Mouse (Mus musculus) kidney, adult 8-10 months (tissue): ENCODE results near the gene Twist2.

Source experiments
- DNase-seq, 2 experiments: peaks; one replicate each; pipeline ENCODE4 v3.0.0; 2022

Gene Twist2

DNA sequence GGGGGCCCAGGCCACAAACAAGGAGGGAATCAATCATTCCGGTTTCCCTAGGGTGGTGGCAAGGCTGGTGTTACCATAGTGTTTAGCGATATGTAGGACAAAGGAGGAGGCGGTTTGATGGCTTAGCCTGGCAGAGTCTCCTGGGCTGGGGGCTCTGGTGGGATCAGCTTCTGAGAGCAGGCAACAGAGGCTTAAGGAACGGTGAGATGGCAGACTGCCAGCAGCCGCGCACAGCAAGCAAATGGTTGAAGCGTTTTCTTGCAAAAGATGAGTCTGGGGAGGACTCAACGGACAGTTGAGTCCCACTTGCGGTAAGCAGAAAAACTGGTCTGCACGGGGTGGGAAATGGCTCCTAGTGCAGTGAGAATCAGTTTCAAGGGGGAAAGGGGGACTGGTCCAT is 19.3 kb downstream of the Twist2 start:
- no peak for DNase-seq

DNA sequence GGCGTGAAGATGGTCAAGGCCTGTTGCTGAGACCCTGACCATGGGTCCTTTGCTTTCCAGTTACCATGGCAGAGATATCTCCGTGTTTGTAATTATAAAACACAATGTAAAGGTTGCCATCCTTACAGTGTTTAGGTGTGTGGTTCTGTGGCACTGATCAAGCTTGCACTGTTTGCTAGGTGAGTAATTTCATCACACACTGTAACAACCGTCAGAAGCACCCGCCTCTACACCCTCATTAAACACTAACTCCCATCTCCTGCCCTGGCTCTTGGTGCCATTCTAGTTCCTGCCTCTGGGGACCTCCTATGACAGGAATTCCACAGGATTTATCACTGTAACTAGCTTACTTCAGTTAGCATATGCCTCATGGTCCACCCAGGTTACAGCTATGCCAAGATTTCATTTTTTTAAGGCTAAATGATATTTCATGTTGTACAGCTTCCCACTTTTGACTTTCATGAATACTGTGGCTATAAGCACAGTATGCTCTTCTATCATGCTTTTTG is 21.1 kb downstream of the Twist2 start:
- no peak for DNase-seq

DNA sequence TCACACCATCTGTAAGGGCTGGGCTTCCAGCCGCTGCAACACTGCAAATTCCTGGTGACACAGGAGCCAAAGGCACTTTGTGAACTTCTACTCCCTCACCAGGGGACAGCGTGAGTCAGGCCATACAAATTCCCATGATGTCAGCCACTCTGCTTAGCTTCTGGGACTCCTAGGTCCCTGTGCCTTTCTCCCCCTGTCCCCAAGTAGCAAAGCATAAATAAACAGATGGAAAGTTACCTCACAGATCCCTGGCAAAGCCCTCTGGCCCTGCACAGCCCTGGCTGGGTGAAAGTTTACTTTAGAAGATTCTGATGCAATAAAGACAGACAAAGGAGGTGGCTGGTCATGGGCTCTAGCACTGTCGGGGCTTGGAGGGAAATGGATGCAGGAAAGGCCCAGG is 22.3 kb downstream of the Twist2 start:
- no peak for DNase-seq

DNA sequence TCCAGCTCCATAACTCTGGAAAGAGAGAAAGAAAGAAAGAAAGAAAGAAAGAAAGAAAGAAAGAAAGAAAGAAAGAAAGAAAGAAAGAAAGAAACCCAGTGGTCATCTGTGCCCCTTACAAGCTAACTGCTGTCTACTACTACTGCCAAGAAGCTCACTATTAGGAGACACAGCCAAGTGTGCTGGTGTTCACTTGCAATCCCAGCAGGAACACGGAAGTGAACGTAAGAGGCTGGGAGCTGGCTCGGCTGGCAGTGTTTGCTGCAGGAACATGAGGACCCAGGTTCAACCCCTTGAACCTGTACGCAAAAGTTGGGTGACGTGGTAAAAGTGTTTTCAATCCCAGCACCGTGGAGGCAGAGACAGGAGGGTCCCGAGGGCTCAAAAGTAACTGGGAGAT is 22.7 kb downstream of the Twist2 start:
- no peak for DNase-seq

DNA sequence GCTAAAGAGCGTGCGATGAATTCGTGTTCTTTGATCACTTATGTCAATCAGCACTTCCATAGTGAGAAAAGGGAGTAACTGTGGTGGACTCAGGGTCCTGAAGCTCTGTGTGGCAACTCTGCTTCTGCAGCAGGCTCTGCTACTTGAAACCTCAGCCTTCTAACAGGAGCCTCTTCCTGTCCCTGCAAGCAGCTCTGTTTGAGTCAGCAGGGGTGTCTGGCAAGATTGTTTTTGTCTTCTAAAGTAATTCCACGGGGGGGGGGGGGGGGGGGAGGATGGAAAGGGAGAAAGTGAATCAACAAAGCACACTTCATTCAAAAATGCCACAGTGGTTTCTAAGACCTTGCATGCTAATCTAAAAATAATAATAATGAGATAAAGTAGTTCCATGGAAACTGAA is 24.0 kb downstream of the Twist2 start:
- no peak for DNase-seq

DNA sequence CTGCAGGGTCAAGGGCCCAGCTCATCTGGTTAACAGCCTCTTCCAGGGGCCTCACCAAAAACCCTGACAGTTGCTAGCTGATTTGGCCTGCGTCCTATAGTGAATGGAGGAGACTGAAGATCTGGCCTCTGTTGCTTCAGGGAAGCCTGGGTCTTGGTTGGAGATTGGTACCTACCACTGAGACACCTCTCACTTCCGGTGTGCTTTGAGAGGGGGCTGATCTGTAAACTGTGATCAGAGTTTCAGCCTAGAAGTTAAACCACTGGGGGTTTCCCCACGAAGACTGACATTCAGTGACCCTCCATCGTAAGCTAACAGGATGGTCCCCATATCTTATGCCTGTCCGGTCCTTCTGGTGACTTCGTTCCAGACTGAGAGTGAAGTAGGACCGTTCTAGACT is 30.7 kb downstream of the Twist2 start:
- no peak for DNase-seq

DNA sequence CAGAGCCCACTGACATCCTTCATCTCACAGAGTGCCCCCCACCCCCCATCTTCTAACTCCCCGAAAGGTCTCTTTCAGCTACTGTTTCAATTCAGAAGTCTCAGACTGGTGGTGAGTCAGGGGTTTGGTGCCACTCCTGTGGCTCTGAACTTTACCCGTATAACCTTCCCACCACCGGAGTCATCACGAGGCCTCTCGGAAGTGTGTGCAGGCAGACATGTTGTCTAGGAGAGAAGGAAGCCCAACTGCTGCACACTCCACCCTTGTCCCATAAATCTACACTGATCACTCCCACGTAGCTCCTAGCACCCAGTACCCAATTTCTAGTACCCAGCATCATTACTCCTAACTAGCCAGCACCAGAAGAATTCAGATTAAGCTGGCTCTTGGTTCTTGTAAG is 38.3 kb downstream of the Twist2 start:
- no peak for DNase-seq

DNA sequence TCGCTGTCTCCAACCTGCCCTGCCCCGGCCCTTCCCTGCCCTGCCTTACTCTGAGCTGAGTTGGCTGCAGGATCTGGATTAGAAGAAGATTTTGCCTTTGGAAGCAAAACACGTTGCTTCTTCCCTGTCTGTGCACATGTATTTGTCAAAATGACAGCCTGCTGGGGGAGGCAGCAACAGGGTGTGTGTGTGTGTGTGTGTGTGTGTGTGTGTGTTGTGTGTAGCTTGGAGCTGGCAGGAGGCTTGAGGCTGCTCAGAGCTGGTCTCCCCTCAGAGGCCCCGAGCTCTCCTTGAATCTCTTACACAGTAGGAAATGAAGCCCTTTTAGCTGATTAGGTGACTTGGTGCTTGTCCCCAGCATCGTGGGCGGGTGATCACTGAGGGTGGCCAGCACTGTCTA is 38.7 kb downstream of the Twist2 start:
- DNase-seq = no peak

DNA sequence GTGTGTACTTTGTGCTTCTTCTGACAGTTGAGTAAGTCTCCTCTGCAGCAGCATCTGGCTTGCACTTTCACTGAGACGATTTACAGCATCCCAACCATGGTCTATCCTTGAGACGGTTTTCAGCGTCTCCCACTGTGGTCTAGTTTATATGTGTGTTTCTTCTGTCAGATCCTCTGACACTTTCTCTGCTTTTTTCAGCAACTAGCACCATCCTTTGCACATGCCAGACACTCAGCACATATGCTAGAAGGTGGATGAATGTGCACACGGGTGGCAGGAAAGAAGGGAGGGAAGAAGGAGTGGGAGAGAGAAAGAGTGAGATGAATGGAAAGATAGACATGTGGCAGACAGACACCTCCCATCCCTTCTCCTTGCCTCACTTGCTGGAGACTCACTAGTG is 43.0 kb downstream of the Twist2 start:
- DNase-seq = no peak

DNA sequence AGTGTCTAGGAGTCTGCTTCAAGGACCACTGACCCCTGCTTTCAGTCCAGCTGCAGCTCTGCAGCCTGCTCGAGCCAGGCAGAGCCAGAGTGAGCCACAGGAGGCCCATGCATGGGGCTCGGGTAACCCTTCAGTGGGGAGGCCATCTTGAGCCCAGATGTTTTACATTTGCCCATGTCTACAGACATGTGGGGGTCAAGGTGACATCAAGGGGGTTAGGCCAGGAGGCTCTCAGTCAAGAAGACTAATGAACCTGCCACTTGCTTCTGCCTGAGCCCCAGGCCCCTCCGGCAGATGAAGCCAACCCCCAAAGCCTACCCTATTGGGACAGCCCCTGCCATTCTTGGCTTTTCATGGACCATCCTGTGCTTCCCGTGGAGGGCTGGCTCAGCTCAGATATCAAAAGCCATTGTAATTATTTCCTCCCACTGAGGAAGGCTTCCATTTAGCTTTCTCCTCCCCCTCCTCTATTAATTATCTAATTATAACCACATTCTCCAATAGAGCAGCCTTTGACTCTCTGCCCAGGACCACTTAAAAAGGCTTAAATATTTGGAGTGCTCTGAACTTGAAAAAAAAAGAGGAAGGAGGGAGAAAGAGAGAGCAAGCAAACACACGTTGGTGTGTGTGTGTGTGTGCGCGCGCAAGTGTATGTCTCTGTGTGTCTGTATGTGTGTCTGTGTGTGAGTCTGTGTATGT is 43.6 kb downstream of the Twist2 start:
- DNase-seq = no peak

DNA sequence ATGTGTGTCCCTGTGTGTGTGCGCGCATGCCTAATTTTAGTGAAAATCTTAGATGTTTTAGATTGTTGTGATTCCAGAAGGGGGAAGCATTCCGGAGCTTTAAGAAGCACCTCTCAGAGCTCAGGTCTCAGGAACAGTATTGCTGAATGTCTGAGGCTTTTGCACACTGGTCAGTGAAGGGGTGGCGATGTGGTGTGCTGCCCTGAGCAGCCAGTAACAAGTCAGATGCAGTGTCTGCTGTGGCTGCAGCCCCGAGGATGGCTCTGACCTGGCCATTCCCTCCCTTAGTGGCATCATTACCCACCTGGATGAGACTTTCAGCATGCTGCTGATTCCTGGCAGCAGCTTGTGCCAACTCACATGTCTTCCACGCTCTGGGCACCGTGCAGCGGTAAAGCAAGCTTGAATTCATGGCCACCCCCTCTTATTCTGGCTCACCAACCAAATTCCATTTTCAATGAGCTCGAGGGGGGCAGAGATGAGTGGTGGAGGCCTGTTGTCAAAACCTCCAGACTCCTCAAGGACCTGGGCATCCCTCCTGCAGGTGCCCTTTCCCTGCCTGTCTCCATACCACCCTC is 44.2 kb downstream of the Twist2 start:
- no peak for DNase-seq

DNA sequence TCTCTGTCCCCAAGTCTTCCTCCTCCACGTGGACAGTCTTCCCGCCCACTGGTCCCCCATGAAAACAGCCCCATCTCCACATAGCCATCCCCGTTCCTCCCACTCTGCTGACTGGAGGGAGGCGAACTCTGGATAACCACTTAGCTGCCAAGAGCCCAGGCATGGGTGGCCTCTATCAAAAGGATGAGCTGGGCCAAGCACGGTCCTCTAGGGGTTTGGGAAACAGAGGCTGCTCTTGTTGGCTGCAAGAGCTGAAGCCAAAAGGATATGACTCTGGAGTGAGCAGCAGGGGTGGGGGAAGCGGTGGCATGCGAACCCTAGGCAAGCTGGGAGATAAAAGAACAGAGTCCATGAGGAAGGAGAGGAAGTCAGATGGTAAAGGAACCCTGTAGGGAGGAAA is 50.0 kb downstream of the Twist2 start:
- no peak for DNase-seq

DNA sequence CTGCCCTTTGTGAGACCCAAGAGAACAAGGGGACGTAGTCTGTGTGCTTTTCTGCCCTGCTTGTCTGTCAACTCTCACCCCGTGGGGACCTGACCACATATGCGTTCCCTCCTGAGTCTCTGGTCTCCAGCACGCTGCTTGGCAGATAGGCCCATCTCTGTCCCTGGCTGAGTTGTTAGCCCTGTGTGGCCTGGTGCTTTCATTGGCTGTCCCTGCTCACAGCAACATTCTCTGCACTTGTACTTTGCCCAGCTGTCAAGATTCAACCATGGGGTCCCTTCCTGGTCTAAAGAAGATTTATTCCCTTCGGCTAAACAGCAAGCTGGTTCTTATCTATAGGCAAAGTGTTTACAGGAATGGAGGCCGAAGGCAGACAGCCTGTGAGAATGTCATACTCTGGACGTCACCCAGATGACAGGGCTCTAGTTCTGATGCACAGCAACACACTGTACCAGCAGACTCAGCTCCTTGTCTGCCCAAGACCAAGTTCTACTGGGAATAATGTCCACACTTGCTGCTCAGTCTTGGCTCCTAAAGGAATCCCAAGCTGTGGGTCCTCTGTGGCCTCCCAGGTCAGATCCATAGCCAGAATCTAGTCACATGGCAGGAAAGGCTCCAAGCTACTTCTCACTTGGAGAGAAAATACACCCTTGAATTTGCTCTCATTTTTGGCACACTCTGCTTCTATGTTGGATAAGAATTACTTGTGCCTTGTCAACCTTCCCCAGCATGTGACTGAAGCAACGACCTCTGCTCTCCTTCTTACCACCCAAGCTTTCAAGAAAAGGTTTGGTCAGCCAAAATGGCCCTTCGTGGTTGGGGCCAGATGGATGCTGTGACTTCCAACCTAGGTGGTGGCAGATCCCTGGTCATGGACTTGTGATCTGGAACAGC is 55.8 kb downstream of the Twist2 start:
- no peak for DNase-seq

DNA sequence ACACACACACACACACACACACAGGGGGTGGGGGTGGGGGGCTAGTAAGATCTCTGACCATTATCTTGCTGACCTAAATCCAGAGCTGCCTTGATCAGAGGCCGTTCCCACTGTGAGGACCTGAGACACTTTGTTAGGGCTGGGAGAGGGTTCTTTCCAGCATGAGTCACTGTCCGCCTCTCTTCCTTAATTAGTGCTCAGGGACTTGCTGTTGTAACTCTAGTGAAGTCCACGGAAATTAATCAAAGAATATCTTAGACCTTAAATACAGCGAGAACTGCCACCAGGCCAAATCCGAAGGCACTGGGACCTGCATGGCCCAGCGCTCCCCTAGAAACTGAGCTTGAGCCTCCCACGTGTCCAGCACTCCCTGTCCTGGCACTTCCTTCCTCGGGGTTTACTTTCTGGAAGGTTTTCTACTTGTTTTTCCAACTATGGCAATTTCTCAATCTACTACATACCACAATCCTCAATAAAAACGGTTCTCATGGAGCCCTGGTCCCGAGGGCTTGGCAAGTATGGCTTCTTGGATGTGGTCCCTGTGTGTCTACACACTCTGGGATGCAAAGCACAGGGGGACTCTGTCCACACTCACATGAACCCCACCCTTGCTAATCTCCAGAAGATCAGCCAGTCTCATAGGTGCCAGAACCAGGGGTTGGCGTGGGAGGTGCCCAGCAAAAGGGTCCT is 57.0 kb downstream of the Twist2 start:
- no peak for DNase-seq

DNA sequence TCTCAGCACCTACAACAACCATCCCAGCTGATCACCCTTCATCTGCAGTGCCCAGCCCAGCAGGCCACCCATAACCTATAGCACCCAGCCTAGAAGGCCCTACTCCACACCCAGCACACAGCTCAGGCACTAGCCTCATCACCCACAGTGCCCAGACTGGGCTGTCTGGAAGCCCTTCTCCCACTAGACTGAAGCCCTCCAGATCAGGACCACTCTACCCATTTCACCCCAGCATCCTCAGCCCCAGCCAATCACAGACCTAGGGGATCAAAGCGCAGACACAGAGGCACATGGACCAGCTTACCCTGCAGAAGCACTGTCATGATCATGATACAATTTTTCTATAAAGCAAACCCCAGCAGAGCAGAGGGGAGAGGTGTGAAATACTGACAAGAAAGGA is 57.6 kb downstream of the Twist2 start:
- no peak for DNase-seq

DNA sequence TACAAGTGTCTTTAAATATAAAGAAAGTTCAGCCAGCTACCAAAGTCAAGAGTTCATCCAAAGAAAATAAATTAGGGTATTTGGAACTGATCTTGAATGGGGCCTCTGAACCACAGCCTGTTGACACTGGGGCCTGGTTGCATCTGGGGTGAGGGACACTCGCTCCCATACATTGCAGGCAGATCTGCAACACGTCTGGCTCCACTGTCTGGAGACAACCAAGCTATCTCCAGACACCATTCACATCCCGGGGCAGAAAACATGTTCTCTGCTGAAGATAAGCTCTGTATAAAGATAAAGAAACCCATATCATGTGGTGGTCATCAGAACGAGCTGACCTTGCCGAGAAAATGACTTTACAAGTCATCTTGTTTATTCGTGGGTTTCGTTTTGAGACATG is 60.2 kb downstream of the Twist2 start:
- DNase-seq = no peak

DNA sequence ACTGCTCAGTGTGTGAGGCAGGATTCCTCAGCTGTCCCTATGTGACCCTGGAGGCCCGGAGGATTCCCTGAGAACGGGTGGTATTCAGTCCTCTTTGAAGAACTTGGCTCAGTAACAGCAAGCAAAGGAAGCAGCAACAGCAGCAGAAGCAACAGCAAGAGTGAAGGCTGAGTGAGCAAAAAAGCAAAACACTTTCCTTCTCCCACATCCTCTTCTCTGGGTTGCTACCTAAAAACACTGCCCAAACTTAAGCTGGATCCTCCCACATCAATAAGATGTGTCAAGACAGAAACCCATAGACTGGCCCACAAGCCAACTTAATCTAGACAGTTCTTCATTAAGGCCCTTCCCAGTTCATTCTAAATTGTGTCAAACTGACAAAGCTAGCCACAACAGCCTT is 64.7 kb downstream of the Twist2 start:
- no peak for DNase-seq

DNA sequence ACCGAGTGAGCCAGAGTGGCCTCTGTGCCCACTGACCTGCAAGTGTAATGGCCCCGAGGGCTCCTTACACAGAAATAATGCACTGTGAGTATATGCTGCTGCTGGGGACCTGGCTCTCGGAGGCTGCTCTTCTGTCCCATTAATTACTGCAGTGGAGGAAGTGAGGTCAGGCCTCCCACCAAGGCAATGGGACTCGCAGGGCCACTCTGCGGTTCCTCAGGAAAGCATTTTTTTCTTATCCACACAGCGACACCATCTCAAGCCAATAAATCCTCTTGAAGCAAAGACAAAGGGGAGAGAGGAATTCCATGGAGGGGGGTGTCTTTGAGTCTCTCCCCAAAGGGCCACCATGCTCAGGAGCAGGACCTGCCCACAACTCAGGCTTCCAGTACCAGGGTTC is 69.8 kb downstream of the Twist2 start:
- DNase-seq = no peak

DNA sequence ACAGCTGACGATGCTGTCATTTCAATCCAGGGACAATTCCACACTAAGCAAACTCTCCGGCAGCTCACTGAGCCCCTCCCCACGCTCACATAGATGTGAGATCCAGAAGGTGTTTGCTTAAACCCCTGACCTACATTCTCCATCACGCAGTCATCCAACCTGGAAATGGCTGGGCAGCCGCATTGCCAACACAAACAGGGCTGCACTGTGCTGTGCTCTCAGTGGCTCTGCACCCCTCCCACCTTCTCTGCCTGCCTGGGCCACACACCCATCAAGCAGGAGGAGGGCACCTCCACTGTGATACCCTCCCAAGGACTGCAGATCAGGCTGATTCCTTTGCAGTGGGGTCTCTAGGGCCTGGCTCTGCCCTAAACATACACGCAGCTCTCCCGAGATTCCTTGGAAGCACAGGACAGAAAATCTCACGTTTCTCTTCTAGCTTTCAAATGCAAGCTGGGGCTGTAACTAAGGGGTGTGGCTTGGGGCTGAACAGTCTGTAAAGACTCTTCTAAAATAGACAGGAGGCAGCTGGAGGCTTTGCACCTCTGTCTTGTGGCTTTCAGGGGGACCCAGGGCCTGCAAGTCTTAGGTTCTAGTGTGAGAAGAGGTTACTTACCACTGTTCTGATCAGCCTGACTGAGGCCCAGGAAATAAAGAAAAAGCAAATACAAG is 71.3 kb downstream of the Twist2 start:
- DNase-seq = no peak

DNA sequence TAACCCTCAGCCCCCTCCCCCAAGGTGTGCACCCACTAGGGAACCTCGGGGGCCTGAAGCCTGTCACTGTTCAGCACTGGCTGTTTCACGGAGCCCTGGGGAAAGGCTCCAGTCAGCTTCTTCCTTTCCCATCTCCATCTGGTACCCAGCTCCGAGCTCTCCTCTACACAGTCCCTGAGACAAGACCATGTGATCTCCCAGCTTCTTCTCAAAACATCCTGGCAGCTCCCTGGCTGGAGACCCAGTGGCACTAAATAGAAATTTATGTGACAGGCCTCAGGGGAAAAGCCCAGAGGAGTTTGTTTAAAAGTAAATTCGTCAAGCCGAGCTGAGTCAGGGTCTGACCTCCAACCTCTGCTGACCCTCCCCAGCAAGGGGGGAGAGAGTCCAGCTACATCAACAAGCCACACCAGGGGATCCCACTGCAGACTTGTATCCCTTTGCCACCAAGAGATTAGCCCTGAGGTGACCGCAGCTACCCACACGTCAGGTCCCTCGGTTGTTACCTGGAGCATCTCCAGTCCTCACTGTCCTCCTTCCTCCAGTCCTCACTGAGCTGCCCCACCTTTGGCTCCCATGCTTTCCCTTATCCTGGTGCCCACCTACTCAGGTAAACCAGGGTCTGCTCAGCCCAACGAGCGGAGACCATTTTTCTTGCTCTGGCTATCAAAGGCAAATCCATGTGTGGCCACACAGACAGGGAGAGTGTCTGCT is 72.5 kb downstream of the Twist2 start:
- no peak for DNase-seq

DNA sequence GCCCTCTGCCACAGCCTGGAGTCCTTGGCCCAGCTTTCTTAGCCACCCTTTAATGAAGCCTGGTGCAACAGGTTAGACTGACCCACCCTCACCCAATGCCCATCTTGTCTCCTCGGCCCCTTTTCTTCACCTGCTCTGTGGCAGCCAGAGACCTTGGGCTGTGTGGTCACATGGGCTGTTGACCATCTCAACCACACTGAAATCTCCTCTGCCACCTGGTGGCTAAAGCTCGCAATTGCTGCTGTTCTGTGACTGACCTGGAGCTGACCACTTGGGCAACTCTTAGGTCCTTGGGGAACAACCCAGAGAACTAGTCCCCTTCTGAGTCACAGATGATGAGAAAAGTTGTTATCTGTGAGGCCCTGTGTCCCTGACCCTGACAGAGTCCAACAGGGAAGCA is 73.4 kb downstream of the Twist2 start:
- DNase-seq = peak; percentile 56 to 85
